Mouse (Mus musculus): ENCODE measurements around the gene Fgfr2.

Fgfr2 gene

DNA sequence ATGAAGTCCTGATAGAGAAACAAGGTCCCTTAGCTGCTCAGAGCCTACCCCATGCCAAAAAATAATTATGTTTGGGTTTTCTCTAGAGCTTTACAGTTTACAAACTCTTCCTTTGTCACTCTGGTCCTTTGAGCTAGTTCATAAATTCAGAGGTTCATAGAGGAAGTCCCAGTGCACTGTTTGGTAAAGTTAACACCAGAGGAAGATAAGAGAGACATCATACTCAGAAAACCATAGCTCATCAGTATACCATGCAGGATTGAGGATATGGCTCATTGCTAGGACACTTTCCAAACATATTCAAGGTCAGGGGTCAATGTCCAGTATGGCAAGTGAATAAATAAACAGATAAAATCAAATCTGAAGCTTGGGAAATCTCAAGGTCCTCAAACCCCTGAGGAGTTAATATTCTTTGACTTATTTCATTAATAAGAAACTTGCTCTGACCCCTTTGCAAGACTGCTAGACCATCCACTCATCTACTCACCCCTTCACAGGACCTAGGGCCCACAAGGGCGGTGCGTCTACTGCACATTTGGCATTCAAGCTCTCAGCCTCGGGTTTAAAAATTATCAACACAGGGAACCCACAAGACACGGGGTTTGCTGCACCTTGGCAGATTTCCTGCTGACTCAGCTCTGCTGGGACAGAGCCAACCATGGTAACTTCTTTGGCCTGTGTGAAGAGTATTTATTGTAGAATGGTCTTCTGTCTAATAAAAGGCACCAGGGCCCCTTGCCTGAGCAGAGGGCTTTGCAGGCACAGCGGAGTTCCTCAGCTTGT is 797.4 kb downstream of the Fgfr2 start:
- no peak for DNase-seq (ENCODE audit: low spot score)

DNA sequence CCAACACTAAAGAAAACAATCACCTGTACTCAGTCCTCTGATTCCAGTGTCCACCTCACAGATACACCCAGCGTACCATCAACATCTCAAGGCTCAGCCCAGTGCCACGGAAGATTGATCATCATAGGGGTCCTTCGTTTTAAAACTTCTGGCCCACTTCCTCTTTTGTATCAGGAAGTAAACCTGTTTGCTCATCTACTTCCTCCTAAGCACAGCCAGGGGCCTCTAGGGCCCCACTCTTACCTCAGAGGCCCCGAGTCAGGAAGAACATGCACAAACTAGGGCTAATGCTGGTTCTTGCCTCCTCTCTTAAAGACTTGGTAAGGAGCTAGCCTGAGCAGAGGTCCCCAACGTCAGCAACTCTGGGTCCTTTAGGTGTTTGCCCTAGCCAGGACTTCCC is 799.7 kb downstream of the Fgfr2 start:
- DNase-seq (ENCODE audit: low spot score), result peak; percentile 15

DNA sequence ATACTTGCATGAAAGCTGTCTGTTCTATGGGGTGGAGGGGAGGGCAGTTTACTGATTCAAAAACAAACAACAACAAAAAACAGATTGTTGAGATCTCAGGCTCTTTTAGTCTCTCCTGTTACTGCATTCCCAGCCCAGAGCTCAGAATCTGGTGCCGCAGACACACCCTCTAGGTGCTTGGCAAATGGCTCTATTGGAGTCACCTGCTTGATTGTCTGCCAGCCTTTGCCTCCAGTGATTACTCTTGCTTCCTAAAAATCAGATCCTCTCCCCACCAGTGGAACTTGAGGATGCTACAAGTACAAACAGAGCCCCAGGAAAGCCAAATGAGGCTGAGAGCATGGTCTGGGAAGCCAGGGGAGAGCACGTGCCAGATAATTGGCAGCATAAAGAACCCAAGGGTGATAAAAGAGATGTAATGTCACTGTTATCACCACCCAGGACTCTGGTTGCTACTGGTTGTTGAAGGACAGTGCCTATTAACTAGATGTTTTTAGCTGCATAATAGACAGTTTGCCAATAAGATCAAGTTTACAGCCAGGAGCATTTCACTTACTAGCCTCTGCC is 801.7 kb downstream of the Fgfr2 start:
- no peak for DNase-seq (ENCODE audit: low spot score)

DNA sequence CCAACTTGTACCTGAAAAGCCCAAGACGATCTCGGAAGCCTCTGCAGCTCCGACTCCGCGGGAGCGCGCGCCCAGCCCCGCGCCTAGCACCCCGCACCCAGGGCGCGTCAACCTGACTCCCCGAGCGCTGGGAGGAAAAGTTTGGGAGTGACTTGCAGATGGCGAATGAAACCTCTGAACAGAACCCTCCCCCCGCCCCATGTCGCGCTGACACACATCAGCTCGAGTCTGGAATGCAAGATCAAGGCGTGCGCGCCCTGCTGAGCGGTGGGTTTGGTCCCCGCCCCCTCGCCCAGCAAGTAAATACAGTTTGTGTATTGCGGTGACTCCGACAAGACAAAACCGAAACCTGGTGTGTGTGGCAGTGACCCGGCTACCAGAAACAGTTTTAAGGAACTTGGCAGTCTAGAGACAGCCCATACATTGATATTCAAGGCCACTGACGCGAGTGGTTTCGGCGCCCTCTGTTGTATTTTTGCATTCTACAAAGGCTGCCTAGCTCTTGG is 806.1 kb downstream of the Fgfr2 start, which contains the start of gene Chst15:
Gene Chst15, minus strand, starts transcription at position 193 of the 506 bp plus-strand sequence.
- DNase-seq (ENCODE audit: low spot score), result peak; percentile 46

DNA sequence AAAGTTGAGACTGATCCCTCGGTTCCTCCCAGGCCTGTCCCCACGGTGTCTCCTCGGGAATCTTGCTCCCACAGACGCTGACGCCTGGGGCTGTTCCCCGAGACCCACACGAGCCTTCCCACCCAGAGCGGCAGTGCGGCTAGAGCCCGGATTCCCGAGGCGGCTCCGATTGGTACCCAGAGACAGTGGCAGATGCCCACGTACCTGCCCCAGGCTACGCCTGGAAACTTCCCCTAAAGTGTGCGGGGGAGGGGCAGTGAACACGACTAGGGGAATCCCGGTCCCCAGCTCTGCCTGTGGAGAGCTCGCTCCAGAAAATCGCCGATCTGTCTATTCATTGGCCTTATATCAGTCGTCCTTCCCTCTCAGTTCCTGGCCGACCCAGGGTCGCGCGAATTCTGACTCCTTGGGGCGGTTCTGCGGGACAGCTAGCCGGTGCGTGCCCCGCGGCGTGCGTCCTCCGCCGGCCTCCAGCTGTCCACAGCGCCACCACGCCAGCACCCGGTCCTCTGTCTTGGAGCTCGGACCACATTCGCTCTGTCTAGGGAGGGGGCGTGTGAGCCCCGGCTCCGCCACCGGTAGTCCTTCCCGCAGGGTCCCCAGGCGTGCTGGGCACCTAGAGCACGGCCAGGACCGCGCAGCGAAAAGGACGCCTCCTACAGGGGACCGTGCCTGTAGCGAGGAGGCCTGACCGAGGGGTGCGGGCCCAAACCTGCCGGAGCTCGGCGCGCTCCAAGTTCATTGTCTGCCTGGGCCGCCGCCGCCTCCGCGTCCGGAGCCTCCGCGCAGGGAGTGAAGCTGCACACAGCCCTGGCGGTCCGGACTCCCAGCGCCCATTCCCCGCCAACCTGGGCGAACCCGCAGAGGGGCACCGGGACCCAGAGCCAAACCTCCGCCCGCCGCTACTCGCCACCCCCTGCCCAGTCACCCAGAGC is 806.8 kb downstream of the Fgfr2 start:
- DNase-seq (ENCODE audit: low spot score), result peak; percentile 47

DNA sequence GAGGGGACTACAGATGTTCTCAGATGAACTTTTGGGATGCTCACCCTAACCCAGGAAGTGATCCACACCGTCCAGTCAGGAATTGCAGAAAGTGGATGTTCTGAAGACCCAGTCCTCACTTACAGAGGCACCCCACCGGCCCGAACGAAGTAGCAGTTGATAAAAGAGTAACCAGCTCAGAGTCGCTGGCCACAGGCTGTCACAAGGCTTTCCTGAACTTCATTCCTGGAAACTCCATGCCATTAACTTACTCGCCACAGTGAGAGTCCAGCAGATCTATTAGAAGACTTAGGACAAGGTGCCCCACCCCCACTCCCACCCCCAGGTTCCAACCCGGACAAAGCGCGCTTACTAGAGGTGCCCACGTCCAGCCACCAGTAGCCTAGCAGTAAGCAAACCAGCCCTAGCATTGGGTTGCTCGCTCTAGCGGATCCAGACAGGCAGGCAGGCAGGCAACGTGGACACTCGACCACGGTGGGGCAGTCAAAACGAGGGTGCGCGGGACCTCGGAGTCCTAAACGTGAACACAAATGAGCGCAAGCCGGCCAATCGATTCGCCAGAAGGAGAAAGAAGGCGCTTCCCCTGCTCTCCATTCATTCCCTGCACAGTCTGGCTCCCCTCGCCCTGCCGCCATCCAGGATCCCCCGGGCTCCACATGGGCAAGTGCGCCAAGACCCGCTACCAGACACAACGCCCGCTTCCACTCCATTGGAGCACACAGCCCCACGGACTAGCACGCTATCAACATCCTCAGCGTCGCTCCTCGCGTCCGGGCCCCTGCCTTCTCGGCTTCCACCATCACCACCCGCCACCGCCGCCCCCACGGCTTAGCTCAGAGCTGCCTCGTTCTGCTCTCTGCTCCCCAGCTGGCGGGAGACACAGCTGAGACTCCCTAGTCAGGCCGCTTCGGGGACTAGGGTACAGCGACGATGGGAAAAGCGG is 807.7 kb downstream of the Fgfr2 start:
- peak; percentile 37 for DNase-seq (ENCODE audit: low spot score)

DNA sequence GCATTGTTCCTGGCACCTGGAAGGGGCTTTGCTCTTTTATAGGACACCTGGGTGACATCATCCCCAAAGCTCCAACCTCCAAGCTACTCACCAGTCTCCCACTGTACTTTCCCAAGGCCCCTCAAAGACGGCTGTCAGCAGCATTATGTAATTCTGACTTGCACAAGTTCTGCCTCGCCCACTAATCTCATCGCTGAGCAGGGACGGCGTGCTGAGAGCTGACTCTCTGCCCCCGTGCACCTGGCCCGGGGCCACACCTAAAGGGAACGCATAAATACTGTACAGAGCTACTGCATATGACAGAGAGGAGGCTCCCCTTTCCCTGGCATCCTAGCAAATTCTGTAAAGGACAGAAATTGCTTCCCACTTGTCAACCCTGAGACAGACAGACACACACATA is 810.8 kb downstream of the Fgfr2 start:
- no peak for DNase-seq (ENCODE audit: low spot score)

DNA sequence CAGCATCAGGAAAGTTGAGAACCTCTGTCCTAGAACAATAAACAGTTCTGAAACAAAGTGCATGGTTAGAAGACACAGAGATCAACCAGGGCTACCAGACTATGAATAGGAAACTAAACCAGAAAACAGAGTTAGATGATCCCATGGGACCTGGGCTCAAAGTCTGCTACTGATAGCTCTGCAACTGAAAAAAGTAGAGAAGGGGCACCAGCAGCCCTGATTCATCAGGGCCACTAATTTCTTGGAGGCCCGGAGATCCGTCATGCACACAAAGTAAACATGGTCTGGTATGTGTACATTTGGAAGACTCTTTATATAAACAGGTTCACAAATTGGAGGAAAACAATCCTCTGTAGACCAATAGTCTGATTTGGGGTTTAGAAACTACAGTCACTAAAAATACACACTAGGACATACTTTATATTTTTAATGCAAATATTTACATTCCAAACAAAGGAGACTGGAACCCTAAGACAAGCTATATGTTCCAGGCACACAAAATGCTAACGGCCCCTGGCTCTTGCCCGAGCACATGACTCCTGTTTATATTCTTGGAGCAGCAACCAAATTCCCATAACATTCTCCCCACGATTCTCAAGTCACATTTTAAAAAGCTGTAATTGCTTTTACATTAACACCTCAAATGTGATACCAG is 814.5 kb downstream of the Fgfr2 start:
- DNase-seq (ENCODE audit: low spot score), result no peak

DNA sequence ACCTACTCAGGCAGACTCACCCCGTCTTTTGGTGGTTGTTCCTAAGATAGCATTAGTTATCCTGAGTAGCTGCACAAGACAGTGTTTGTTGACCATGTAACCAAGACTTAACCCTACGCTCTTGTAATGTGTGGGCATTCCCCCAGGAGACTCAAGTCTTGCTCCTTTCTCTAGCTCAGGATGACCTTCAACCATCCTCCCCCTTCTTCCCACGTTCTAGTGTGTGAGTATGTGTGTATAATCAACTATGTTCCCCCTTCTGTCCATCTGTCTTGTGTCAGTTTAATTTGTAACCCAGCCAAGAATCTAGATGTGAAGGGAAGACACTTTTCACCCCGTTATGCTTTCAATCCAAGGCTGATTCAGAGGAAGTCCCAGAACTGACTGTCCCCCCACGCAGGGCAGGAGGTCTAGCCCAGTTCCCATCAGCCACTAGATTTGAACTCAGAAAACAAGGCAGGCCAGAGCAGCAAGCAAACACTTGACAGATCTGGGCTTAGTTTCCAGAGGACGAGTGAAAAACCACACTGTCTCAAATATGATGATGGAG is 815.4 kb downstream of the Fgfr2 start:
- no peak for DNase-seq (ENCODE audit: low spot score)

DNA sequence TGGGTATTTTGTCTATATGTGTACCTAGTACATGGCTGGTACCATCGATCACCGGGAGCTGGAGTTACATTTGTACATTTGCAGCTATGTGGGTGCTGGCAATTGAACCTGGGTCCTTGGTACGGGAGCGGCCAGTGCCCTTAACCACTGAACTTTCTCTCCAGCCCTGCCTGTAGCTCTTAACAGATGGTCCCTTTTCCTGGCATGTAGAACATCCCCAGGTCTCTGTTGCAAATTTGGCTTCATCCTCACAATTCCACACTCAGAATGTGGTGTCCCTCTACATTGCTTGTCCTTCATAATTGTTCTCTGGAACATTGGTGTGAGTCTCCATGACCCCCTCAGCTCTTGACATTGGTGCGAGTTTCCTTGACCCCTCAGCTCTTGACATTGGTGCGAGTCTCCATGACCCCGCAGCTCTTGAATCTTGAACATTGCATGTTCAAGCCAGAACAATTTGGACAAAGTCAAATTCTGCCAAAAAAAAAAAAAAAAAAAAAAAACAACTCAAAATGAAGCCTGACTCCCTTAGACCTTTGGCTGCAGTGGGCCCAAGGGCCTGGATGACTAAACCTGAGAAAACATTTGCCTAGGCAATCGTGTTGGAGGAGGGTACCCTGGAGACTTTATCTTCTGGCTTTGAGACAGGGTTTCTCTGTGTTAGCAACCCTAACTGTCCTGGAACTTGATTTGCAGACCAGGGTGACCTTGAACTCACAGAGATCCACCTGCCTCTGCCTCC is 816.3 kb downstream of the Fgfr2 start:
- DNase-seq (ENCODE audit: low spot score), result no peak

DNA sequence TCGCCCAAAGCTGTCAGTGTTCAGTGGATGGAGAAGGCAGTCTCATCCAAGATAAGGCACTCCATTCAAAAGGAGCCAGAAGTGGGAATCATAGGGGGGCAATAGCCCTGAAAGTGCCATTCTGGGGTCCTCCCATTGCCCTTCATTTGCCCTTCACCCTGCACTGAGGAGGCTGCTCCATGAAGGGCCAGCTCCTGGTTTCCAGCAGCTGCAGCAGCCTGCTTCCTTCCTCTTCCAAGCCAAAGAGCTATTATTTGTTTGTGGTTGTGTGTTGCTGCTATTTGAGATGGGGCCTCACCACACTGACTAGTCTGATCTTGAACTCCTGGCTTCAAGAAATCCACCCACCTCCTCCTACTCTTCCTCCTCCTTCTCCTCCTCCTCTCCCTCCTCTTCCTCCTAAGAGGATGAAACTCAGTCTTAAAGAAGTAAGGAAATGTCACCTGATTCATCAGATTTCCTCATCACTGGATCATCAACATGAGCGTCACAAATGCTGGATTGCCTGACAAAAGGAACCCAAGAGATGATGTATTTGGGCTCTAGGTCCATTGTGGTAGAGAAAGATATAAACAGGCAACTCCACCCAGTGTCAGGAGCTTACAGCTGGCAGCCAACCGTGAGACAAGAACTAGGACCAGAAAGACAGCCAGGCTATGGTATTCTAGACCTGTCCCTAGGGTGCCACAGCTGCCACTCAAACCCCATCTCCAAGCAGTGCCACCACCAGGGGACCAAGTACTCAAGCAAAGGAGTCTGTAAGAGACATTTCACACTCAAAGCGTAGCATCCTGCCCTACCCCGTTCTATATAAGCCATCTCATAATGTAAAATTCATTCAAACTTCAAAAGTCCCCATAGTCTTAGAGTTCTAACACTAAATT is 817.4 kb downstream of the Fgfr2 start:
- no peak for DNase-seq (ENCODE audit: low spot score)

DNA sequence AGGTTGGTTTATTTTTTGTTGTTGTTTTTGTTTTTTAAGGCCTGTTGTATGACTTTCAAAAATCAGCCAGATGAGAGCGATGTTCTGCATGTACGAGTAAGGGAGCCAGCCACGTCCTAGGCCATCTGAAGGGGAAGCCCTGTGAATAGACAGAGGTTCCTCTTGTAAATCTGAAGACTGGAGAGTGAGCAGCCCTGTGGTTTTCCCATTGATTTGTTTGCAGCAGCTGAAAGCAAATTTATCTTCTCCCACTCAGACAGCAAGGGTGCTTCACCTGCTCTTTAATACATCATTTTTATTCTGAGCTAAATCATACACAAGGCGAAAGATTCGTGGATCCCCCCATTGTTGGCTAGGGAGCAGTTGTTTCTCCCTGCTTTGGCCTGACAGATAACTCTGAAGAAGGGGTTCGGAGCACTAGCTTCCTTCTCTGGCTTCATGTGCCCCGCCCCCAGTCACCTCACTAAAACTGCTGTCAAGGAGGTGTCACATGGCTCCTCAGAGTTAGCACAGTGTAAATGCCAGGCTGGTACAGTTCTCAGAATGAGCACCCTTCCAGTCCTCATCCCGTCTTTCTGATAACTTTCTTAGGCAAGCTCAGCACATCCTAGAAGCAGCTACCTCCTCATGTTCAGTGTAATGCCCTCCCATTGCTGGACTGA is 818.6 kb downstream of the Fgfr2 start:
- no peak for DNase-seq (ENCODE audit: low spot score)

DNA sequence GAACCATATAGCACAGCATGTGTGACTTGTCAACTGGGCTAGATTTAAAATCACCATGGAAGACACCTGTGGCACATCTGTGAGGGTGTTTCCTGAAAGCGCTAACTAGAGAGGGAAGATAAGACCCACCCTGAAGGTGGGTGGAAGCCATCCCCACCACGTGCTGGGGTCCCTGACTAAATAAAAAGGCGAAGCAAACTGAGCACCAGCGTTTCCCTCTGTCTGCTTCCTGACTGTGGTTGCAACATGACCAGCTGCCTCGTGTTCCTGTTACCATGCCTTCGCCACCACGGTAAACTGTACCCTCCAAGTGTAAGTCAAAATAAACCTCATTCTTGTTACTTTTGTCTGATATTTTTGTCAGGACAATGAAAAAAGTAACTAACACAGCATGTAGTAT is 819.2 kb downstream of the Fgfr2 start:
- no peak for DNase-seq (ENCODE audit: low spot score)

DNA sequence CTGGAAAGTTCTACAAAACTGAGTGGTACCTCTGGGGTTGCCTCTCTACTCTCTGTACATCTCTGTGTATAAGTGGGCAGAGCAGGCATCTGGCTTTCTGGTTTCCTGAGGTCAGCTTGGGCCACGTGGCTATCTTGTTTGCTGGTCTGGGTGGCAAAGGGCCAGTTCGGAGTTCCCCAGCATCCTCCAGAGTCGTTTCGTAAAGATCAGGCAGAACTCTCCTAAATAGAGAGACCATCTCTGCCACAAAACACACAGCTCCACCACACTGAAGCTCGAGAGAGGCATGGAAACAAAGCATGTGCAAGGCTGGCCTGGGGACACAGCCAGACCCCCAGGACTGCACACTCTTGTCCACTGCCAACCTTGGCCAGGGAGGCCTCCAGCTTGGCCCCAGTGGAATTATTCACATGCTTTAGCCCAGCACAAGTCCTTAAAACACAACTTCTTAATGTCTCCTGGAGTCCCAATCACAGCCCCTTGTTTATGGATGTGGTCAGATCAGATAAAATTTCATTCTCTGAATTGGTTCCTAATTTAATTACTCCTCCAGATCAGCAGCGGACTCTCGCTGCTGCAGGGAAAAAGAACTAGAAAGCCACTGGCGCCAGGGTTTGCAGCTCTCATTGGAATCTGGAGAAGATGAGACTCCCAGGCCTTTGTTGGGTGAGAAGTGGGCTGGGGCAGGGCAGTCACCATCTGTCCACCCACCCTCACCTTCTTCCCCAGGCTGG is 820.5 kb downstream of the Fgfr2 start:
- no peak for DNase-seq (ENCODE audit: low spot score)

DNA sequence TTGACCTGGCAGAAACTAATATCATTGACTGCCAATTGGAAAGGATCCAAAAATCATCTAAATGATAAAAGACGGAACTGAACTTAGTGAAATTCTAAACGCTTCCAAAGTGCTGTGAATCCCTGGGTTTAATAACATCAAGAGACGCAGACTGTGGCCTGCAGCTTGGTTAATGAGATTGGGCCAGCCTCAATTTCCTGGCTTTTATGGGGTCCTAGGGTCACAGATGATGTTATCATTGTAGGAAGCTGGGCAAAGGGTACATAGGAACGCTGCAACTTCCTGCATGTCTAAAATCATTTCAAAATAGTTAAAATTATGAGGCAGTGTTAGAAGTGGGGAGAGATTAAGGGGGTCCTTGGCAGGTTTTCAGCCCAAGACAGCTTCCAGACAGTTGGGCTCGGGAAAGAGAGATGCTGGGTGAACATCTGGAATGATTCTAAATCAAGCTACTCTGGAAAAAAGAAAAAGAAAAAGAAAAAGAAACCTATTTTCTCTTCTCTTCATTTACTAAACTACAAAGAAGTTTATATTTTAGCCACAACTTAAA is 823.4 kb downstream of the Fgfr2 start:
- no peak for DNase-seq (ENCODE audit: low spot score)

DNA sequence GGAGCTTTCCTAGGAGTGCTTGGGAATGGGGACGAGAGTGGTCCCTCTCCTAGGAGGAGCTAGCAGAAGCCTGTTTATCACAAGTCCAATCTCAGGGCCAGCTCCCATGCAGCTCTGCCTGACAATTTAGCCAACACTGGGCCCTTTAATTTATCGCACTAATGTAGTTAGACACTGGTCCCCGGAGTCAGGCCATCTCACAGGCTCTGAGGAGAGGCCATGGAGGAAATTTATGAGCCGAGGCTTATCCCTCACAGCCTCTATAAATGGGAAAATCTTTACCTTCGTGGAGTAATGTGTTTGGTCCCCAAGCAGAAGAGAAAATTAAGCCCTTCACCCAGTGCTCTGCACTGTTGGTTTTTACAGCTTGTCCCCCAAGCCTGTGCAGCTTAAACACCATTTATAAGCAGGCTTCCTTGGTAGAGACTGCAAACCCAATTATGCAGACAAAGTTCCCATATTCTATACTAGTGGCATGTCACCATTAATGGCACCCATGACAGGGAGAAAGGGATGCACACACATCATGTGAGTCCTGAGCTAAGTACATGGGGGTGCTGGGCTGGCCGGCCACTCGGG is 824.6 kb downstream of the Fgfr2 start:
- no peak for DNase-seq (ENCODE audit: low spot score)

Data from spleen, adult 12 weeks (tissue).